Mouse (Mus musculus) heart, embryonic 12.5 days (tissue): ENCODE results near the gene Pla2g2e. TPM values are rescaled to one million over a fixed set of nuclear protein-coding genes. Genes with fewer than 3 reads are reported as not detected.
A peak's percentile ranks its signal among the peaks of the same experiment; 100 is the strongest.
"Not testable (repeated sequence)": the region's sequence is repeated elsewhere in the genome, so short reads cannot be mapped to it uniquely, and the experiment has no call there.

ENCODE experiments used
- ATAC-seq: fragments of 200-750 bp; cut with Nextera tagmentation; 2 replicates; pipeline ENCODE4 v1.8.0; 2017; ENCODE audit warnings: moderate TSS enrichment, moderate library complexity; ENCODE audit not compliant: insufficient number of reproducible peaks, low FRiP score
- H3K27ac ChIP-seq: fragments of 300-500 bp; sonication (generic); 2 replicates; pipeline ENCODE4 v1.5.1; 2016; ENCODE audit warnings: mild to moderate bottlenecking, moderate library complexity; ENCODE audit not compliant: poor library complexity, severe bottlenecking
- H3K27me3 ChIP-seq: fragments of 300-500 bp; sonication (generic); replicated peaks from 2 replicates; pipeline ENCODE4 v1.6.1; 2016; ENCODE audit warnings: mild to moderate bottlenecking, moderate library complexity
- H3K36me3 ChIP-seq: fragments of 300-500 bp; sonication (generic); 2 replicates; pipeline ENCODE4 v1.6.1; 2016; ENCODE audit warnings: mild to moderate bottlenecking, moderate library complexity
- H3K4me1 ChIP-seq: fragments of 300-500 bp; sonication (generic); replicated peaks from 2 replicates; pipeline ENCODE4 v1.6.1; 2016; ENCODE audit warnings: mild to moderate bottlenecking
- H3K4me2 ChIP-seq: fragments of 300-500 bp; sonication (generic); 2 replicates; pipeline ENCODE4 v1.6.1; 2016; ENCODE audit warnings: mild to moderate bottlenecking, moderate library complexity
- H3K4me3 ChIP-seq: fragments of 300-500 bp; sonication (generic); 2 replicates; pipeline ENCODE4 v1.5.1; 2016; ENCODE audit warnings: mild to moderate bottlenecking
- H3K9ac ChIP-seq: fragments of 300-500 bp; sonication (generic); 2 replicates; pipeline ENCODE4 v1.6.1; 2016; ENCODE audit warnings: mild to moderate bottlenecking, moderate library complexity
- H3K9me3 ChIP-seq: fragments of 300-500 bp; sonication (generic); replicated peaks from 2 replicates; pipeline ENCODE4 v1.6.1; 2016; ENCODE audit warnings: mild to moderate bottlenecking, moderate library complexity
- WGBS: fragments of 180-500 bp; shearing (Covaris S2); methylation state at CpG from one replicate; pipeline ENCODE4 v1.1.7; 2016; 5-methylcytosine and 5-hydroxymethylcytosine counted together
- polyA plus RNA-seq: library from polyadenylated mRNA; unstranded; fragments of >200 nt; fragmentation: Nextera tagmentation; extraction: Ambion mirVana; gene quantifications from 2 replicates; pipeline ENCODE4 v1.2.1, GENCODE M21; 2016

Pla2g2e gene
- polyA plus RNA-seq, 1 experiment from 2014 or later = not detected

DNA sequence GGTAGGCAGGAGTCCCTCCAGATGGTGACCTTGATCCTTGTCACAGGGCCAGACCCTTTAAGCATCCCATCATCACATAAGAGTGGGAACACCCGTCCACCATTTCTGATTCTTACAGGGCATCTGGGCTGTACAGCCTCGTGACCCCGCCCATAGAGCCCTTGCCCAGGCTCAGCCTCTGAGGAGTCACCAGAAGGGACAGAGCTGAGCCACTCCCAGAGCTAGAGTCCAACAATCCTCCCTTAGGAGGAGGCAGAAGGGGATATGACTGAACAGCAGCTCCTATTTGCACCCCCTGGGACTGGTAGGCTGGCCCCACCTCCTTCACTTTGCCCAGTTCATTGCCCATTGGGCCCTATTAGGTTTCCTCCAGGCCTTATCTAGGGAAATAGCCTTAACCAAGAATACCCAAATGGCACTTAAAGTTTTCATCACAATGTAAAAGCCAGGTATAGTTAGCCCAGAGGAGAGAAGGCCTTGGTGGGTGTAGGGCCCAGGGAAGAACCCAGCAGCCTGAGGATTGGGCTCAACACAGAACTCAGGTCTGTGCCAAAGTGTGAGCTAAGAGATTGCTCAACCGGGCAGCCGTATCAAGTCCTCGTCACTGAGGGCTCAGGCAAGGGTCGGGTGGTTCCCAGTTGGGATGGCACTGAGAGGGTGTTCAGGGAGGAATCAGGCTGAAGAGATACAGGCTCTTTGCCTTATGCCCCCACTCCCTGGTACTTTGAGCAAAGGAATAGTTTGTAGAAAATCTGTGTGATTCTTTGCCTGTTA is 3.3 kb downstream of the Pla2g2e start:
- H3K4me1 ChIP-seq = peaks cover 11% of the 10 kb centered on the region; the same call in 1 of the 2 replicates
- peaks cover 44% of the 10 kb centered on the region for H3K27me3 ChIP-seq

DNA sequence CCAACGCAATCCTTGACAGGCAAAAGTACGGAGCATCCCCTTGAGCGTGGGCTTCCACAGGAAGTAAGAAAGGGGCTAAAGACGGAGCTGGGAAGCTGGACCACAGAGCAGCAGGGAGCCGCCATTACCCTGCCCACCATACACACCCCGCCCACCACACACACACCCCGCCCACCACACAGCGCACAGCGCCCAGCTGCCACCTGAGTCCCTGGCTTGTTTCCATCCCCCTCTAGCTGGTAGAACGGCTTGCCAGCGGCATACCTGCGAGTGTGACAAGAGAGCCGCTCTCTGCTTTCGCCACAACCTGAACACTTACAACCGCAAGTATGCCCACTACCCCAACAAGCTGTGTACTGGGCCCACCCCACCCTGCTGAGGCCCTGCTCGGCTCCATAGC is 4.4 kb downstream of the Pla2g2e start:
- H3K27ac ChIP-seq = no peak overlapping the region
- H3K27me3 ChIP-seq = peaks cover 44% of the 10 kb centered on the region
- WGBS = 12% methylated on average over 16 of the region's 16 CpGs
- peak overlapping the region; percentile 12; the same call in 1 of the 2 replicates for H3K4me3 ChIP-seq
- no peaks in the 10 kb centered on the region for H3K36me3 ChIP-seq
- H3K9ac ChIP-seq = 0 out of 2 replicates have a peak overlapping the region, but pooled peaks have one; percentile 6
- H3K9me3 ChIP-seq = no peaks in the 10 kb centered on the region
- peak overlapping the region; percentile 54 for H3K4me2 ChIP-seq
- no peak for ATAC-seq
- peaks cover 11% of the 10 kb centered on the region; the same call in 1 of the 2 replicates for H3K4me1 ChIP-seq

More for the DNA sequence above, 3.3 kb downstream of the Pla2g2e start:
- Histone ChIP-seq H3K4me3 (no peak overlapping the region), H3K9me3 (no peaks in the 10 kb centered on the region), H3K27ac (no peak overlapping the region), H3K36me3 (no peaks in the 10 kb centered on the region), H3K9ac (no peak overlapping the region), H3K4me2 (no peak overlapping the region)
- ATAC-seq = no peak
- WGBS = 72% methylated on average over 7 of the region's 7 CpGs

DNA sequence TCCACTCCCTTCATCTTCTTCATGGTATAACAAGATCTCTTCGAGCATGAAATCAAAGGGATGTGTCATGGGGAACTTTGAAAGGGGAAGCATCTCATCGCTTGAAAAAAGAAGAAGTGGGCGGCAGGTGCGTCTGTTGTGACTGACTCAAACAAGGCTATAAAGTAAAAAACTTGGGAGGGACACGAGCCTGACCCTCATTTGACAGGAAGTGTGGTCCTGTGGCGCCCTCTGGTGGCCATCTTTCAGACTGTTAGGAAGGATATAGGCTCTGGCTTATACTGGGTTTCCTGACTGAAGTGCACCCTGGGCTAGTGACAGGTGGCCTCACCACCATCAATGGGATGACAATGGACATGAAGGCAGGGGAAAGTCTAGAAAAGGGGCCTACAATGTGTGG is 6.5 kb downstream of the Pla2g2e start:
- 21% methylated on average over 6 of the region's 6 CpGs for WGBS
- H3K9me3 ChIP-seq = no peaks in the 10 kb centered on the region
- no peaks in the 10 kb centered on the region for H3K36me3 ChIP-seq
- no peak overlapping the region for H3K9ac ChIP-seq
- no peak for ATAC-seq
- H3K27ac ChIP-seq = no peak overlapping the region
- no peak overlapping the region for H3K4me2 ChIP-seq
- 0 out of 2 replicates have a peak, but pooled peaks cover 6% of the 10 kb centered on the region for H3K4me1 ChIP-seq
- peaks cover 41% of the 10 kb centered on the region for H3K27me3 ChIP-seq
- no peak overlapping the region for H3K4me3 ChIP-seq

DNA sequence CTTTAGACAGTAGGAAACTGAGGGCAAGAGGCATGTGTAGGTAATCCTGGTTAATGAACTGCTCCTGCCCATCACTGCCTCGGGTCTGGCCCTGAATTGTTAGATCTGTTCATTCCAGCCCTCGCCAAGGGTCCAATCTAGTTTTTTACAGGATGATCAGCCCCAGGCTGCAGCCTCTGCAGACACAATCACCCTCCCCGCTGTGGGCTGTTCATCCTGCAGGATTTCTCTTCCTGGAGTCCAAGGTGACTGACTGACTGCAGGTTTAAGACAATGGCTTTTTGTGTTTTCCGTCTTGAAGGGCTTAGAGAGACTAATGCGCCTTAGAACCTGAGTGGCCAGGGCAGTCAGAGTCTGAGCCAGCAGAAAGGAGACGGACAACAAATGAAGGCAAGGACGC is 11.4 kb downstream of the Pla2g2e start:
- no peak overlapping the region for H3K27ac ChIP-seq
- 66% methylated on average over 7 of the region's 7 CpGs for WGBS

DNA sequence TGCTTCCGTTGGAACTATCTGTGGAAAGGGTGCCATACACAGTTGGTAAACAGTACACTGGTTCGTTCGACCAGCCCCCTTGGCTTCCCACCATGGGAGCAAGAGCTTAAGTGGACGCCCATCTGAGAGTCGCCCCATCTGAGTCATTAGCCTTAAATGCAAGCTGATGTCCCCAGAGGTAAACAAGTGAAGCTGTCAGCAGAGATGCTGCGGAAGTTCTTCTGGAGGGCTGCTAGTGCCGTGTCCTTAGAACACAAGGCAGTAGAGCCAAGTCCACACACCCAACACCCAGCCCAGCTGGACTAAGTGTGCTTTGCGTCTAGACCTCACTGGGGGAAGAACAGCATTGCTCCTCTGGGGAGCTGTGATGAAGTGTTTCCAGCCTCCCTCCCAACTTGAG is 11.9 kb downstream of the Pla2g2e start:
- no peak for ATAC-seq
- whole genome bisulfite sequencing = 72% methylated on average over 8 of the region's 8 CpGs
- Histone ChIP-seq H3K4me1 (no peaks in the 10 kb centered on the region), H3K36me3 (peaks cover 13% of the 10 kb centered on the region; the same call in 1 of the 2 replicates), H3K27ac (no peak overlapping the region), H3K27me3 (0 out of 2 replicates have a peak, but pooled peaks cover 7% of the 10 kb centered on the region), H3K9me3 (no peaks in the 10 kb centered on the region), H3K9ac (no peak overlapping the region), H3K4me2 (no peak overlapping the region), H3K4me3 (no peak overlapping the region)

More for the DNA sequence above, 11.4 kb downstream of the Pla2g2e start:
- Histone ChIP-seq H3K36me3 (peaks cover 10% of the 10 kb centered on the region; the same call in 1 of the 2 replicates), H3K27me3 (0 out of 2 replicates have a peak, but pooled peaks cover 7% of the 10 kb centered on the region), H3K4me2 (no peak overlapping the region), H3K9ac (no peak overlapping the region), H3K9me3 (no peaks in the 10 kb centered on the region), H3K4me3 (no peak overlapping the region), H3K4me1 (no peaks in the 10 kb centered on the region)
- ATAC-seq = no peak

DNA sequence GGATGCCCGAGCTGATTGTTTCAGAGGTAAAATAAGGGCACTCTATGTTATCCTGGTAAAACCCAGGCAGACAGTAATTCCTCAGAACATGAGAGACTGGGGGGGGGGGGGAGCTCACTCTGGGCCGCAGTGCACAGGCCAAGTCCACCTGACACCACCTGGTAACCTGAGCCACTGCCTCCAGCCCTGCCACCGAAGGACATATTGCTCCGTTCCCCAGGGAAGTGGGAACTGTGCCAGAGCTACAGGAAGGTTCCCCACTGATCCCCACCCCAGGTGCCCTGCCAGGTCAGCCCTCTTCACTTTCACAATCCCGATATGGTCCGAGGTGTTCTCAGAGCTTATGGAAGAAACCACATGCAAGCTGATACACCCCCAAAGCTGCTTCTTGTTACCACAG is 14.9 kb downstream of the Pla2g2e start:
- Histone ChIP-seq H3K27me3 (0 out of 2 replicates have a peak, but pooled peaks cover 7% of the 10 kb centered on the region), H3K4me3 (no peak overlapping the region), H3K27ac (no peak overlapping the region), H3K9me3 (no peaks in the 10 kb centered on the region), H3K4me1 (0 out of 2 replicates have a peak, but pooled peaks cover 3% of the 10 kb centered on the region), H3K36me3 (peaks cover 40% of the 10 kb centered on the region), H3K9ac (no peak overlapping the region), H3K4me2 (no peak overlapping the region)
- 76% methylated on average over 6 of the region's 6 CpGs for WGBS
- no peak; the same call in 1 of the 2 replicates for ATAC-seq

DNA sequence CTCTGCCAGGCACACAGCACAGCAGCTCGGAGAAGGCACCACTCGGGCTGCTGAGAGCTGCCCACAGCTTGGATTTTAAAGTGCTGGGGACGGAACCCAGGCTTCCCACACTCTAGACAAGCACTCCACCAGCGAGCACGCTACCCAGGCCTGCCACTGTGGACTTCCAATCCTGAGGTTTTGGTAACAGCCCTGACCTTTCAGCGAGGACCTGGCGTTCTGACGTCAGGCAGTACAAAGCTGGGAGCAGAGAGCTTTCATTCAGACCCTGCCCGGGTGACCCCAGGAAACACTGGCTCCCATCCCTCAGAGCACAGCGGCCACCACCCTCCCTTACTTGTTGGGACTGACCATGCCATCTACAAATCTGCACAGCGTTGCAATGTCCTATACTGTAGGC is 16.0 kb downstream of the Pla2g2e start:
- ATAC-seq, H3K9me3 ChIP-seq, H3K27me3 ChIP-seq, H3K9ac ChIP-seq, H3K4me2 ChIP-seq, H3K4me3 ChIP-seq, H3K27ac ChIP-seq, H3K4me1 ChIP-seq: not testable (repeated sequence)
- H3K36me3 ChIP-seq = peaks cover 43% of the 10 kb centered on the region
- 86% methylated on average over 11 of the region's 11 CpGs for WGBS

DNA sequence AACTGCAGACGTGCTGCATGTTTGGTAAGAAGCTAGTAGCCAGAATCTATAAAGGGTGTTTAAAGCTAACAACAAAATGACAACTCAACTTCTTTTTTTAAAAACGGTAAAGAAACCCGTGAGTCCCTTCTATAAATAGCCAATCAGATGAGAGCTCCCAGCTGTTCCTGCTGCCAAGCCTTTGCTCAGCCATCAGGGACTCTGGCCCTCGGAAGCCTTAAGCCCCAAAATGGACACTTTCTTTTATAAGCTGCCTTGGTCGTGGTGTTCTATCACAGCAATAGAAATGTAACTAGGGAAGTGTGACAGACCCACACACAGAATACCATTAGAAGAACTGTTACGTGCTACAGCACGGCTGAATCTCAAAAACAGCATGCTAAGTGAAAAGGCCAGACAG is 21.6 kb downstream of the Pla2g2e start:
- Histone ChIP-seq H3K4me2 (no peak overlapping the region), H3K27ac (no peak overlapping the region), H3K9ac (no peak overlapping the region), H3K9me3 (no peaks in the 10 kb centered on the region), H3K4me3 (no peak overlapping the region), H3K4me1 (0 out of 2 replicates have a peak, but pooled peaks cover 8% of the 10 kb centered on the region), H3K27me3 (no peaks in the 10 kb centered on the region), H3K36me3 (peaks cover 74% of the 10 kb centered on the region)
- WGBS = 65% methylated on average over 7 of the region's 7 CpGs
- no peak for ATAC-seq

DNA sequence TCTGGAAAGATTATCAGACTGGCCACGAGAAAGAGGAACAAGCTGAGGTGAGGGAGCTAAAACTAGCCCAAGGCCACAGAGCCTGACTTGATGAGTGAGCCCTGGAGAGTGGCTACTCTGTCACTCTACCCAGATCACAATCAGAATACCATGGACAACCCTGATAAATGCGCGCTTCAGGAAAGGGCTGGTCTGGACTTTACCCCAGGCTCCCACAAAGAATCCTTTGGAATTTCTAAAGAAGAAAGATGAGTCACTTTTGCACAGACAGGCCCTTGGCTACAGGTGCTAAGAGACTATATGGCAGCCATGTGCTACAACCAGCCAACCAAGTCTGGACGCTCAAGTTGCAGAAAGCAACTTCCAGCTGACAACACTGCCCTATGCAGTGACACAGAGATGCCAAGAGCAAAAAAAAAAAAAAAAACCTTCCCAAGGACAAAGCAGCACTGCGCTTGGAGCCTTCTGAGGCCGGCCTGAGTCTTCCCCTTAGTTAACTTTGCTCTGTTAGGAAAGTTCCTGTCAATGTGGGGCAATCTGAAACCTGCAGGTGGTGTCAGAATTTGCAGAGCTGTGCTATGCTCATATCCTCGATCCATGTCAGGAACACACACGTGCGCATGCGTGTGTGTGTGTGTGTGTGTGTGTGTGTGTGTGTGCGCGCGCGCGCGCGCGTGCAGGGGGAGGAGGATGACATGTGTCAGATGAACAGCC is 28.0 kb downstream of the Pla2g2e start:
- Histone ChIP-seq H3K36me3 (peaks cover 70% of the 10 kb centered on the region), H3K27me3 (no peaks in the 10 kb centered on the region), H3K4me3 (no peak overlapping the region), H3K9me3 (no peaks in the 10 kb centered on the region), H3K4me2 (no peak overlapping the region), H3K9ac (no peak overlapping the region), H3K4me1 (no peaks in the 10 kb centered on the region), H3K27ac (no peak overlapping the region)
- WGBS = 91% methylated on average over 18 of the region's 18 CpGs
- ATAC-seq = no peak

DNA sequence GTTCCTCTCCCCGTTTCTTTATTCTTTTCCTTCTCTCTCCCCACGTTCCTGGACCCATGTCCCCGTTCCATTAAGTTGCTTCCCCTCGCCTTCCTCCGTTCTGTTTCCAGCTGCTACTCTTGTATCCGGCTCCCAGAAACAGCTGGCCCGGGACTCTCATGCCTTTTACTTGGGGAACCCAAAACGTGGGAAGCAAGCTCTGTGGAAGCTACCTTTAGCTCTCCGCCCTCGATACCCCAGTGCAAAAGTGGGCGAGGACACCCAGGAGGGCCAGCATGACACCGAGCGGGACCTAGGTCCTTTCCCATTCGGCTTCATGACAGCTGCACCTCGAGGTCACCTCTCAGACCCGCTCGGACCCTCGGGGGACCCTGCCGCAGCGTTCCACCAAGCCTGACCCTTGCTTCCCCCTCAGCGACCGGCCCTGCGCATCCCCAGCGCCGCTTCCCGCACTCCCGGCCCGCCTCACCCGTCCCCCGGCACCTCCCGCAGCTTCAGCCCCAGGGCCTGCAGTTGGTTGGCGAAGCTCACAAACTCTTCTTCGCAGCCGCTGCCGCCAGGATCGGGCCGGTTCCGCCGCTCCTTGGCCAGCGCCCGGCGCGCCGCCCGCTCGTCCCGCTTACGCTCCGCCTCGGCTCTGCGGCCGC is 35.5 kb downstream of the Pla2g2e start:
- WGBS = under 1% methylated on average over 40 of the region's 52 CpGs
- peak; percentile 52 for ATAC-seq
- peak overlapping the region; percentile 94 for H3K9ac ChIP-seq

More for the DNA sequence above, 35.5 kb downstream of the Pla2g2e start:
- peaks cover 5% of the 10 kb centered on the region; the same call in 1 of the 2 replicates for H3K9me3 ChIP-seq
- H3K36me3 ChIP-seq = peaks cover 5% of the 10 kb centered on the region; the same call in 1 of the 2 replicates
- peak overlapping the region; percentile 65 for H3K27ac ChIP-seq
- H3K4me1 ChIP-seq = peaks cover 9% of the 10 kb centered on the region
- H3K4me3 ChIP-seq = peak overlapping the region; percentile 92
- H3K27me3 ChIP-seq = 0 out of 2 replicates have a peak, but pooled peaks cover 3% of the 10 kb centered on the region
- H3K4me2 ChIP-seq = peak overlapping the region; percentile 99
